Mouse (Mus musculus) layer of hippocampus, adult 18-20 months (tissue): ENCODE results near the gene Gm5799. TPM values are rescaled to one million over a fixed set of nuclear protein-coding genes. Genes with fewer than 3 reads are reported as not detected.
"Not testable (repeated sequence)": the region's sequence is repeated elsewhere in the genome, so short reads cannot be mapped to it uniquely, and the experiment has no call there.

Experiments
- DNase-seq, 2 experiments: peaks; one replicate each; pipeline ENCODE4 v3.0.0; 2022; ENCODE audit warnings: low spot score in 2 of 2
- long read RNA-seq: library from polyadenylated mRNA; stranded (forward); transcript quantifications from one replicate; pipeline ENCODE4 v2.0.0, GENCODE M21; 2021
- total RNA-seq, 2 experiments: library from RNA; stranded (reverse); gene quantifications; 2 replicates each; pipeline ENCODE4 v1.2.3; 2021

Gm5799 gene
- total RNA-seq, result not detected
- long read RNA-seq, result 0 reads

- not testable (repeated sequence) for DNase-seq
Measured at GRCm38 (mm10) chr14:43543276-43543675, at the start of gene Gm5799. Gene Gm5799, plus strand, starts transcription at chr14:43543576.

DNA sequence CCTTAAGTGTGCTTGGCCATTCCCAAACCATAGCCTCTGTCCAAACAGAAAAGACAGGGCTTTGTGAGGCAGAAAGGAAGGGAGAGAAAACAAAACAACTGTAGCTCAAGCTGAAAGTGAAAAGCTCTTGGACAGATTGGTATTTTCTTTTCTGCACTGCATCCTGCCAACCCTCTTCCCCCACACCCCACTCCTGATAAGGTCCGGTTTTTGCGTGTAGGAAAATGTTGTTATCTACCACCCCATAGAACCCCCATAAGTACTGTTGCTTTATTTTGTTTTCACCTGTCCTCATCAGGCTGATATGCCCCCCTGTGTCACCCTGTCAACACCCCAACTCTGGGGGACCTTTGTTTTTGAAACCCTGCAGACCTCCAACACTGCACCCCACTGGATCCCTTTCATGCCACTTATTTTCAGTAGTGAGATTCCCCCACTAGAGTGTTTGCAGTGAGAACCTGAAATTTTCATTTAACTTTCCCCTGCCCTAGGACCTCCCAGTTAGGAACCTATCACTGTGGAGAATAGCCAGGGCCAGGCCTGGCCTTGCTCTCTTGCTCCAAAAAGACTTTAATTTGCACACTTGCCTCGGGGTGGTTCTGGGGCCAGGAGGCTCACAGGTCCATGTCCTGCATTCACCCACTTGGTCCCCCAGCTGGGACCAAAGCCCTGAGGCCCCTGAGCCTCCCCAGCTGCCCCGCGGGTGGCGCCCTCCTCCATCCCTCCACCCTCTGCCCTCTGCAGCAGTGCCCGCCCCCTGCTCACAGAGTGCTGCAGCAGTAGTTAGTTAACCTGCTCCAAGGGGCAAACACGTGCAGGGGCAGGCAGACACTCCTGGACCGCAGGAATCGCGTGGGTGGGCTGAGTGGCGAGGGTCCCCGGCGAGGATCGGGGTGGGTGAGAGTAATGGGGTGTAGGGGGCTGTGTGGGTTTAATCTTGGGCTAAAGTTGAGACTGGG, 12.0 kb upstream of the Gm5799 start:
- not testable (repeated sequence) for DNase-seq

- DNase-seq, result not testable (repeated sequence)
Measured at GRCm38 (mm10) chr14:43532011-43532383, 11.4 kb upstream of the Gm5799 start.

DNA sequence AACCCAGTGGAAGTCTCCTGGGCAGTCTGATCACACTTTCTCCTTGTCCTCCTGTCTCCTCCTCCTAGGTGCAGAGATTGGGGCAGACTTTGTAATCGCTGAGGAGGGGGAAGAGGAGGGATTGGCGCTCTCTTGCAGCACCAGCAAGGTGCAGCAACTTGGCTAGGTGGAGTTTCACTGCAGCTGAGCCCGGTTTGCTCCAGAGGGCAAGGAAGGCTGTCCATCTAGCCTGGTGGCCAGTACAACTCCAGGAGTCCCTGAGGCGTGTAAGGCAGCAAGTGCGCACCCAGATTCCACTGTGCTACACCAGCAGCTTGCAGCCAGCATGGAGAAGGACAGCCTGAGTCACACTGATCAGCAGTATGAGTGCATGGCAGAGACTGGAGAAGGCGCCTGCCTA, 11.0 kb upstream of the Gm5799 start:
- DNase-seq, result not testable (repeated sequence)

DNA sequence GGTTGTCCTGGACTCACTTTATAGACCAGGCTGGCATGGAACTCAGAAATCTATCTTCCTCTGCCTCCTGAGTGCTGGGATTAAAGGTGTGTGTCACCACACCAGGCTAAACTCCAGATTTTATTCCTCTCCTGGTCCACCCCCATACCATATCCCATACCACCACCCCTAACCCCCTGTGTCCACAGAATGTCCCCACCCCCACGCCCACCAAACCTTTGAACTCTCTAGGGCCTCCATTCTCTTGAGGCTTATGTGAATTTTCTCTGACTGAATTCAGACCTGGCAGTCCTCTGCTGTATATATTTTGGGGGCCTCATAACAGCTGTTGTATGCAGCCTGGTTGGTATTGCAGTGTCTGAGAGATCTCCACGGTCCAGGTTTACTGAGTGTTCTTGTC, 5.2 kb upstream of the Gm5799 start:
- DNase-seq, result not testable (repeated sequence)

- DNase-seq, result not testable (repeated sequence)
Measured at GRCm38 (mm10) chr14:43546281-43546680, 2.9 kb downstream of the Gm5799 start.

- DNase-seq, result not testable (repeated sequence)
Measured at GRCm38 (mm10) chr14:43552271-43552670, 8.9 kb downstream of the Gm5799 start.

DNA sequence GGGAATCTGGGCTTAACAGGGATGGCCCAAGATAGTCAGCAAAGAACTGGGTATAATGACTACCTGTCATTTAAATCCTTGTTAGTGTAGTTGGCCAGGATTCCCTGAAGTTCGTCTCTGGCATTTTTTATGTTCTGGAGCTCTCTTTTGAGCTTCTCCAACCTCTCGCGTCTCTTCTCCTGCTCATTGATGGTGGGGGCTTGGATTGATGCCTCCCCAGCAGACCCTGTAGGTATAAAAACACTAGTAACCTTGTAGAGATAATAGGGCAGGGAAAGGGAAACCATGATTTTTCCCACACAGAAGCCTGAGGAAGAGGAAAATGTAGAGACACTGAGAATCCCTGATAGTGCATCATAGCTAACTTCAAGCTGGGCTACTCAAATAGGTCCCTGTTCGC, 34.6 kb downstream of the Gm5799 start:
- peak in 1 of 2 experiments; percentile 1 for DNase-seq

DNA sequence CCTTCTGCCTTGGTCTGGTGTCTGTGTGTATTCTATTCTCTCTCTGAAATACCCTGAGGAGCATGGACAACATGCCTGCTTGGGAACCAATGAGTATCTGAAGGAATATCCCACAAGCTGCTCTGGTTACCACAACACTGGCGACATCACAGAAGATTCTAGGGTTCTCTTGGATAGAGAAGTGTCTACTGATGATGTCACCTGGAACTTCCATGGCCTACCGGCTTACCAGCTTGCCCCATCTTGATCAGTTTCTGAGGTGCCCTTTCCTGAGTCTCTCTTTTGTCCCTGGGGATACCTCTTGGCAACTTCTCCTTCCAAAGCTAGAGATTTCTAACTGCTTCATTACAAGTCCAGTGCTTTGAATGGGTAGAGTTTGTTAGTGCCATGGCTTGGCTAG, 35.7 kb downstream of the Gm5799 start, which contains the start of gene Gm17654:
Gene Gm17654, minus strand, starts transcription at position 101 of the 400 bp plus-strand sequence.
- DNase-seq, result not testable (repeated sequence)

Other genes with a start within 250 kb of the Gm5799 start
- gene Gm8127, start 249.7 kb upstream of the Gm5799 start, total RNA-seq, result not detected
- under 1 TPM in 1 of 2 experiments, not detected in 1; 0.61 TPM for gene 1700001F09Rik, start 195.8 kb upstream of the Gm5799 start, total RNA-seq
- not detected for gene Gm8138, start 127.2 kb upstream of the Gm5799 start, total RNA-seq
- not detected for gene Gm17654, start 35.6 kb downstream of the Gm5799 start, total RNA-seq
- gene Gm10375, start 64.4 kb downstream of the Gm5799 start, total RNA-seq, result not detected
- not detected for gene Gm8165, start 133.6 kb downstream of the Gm5799 start, total RNA-seq
- 1 to 10 TPM in 1 of 2 experiments, under 1 TPM in 1; 0.84 to 2.0 TPM for gene Gm7324, start 154.3 kb downstream of the Gm5799 start, total RNA-seq
- not detected for gene Gm16506, start 183.9 kb downstream of the Gm5799 start, total RNA-seq
- gene Gm6526, start 204.3 kb downstream of the Gm5799 start, total RNA-seq, result not detected
- not detected for gene Gm8180, start 241.2 kb downstream of the Gm5799 start, total RNA-seq